Mouse (Mus musculus) thymus, postnatal 10 days (tissue): ENCODE measurements at regions not wholly inside any gene's neighbourhood (a gene's known extent, or its start where the extent isn't known, plus 50 kb on each side); places are given as distances from the start of the nearest gene placed in this dataset.

Experiments
- DNase-seq, 2 experiments: peaks; one replicate each; pipeline ENCODE4 v3.0.0; 2021; ENCODE audit warnings: low spot score in 2 of 2

- no peak for DNase-seq
Measured at GRCm38 (mm10) chr10:44730721-44731120, 202.4 kb upstream of the Prdm1 start.

DNA sequence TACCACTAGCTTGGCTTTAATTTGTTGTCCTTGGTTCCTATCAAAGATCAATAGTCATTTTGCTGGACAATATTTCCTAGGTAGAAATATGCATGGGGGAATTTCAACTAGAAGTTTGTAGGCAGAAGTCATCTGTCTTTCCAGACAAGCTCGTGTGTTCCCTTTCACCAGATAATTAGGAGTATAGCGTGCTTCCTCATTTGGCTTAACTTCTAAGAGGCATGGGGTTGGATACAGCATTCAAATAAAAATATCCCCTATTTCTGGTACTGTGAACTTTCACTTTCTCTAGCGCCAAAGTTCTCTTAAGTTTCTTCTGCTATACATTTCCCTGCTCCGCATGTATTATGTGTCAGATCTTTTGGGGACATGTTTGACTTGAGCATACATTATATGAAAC lies 200.7 kb upstream of the Prdm1 start:
- DNase-seq, result no peak

GRCm38 (mm10) chr10:44724575-44724974 lies 196.3 kb upstream of the Prdm1 start:
- no peak for DNase-seq

GRCm38 (mm10) chr10:44723845-44724244 lies 195.5 kb upstream of the Prdm1 start:
- no peak for DNase-seq

GRCm38 (mm10) chr10:44723321-44723720 lies 195.0 kb upstream of the Prdm1 start:
- no peak for DNase-seq

DNA sequence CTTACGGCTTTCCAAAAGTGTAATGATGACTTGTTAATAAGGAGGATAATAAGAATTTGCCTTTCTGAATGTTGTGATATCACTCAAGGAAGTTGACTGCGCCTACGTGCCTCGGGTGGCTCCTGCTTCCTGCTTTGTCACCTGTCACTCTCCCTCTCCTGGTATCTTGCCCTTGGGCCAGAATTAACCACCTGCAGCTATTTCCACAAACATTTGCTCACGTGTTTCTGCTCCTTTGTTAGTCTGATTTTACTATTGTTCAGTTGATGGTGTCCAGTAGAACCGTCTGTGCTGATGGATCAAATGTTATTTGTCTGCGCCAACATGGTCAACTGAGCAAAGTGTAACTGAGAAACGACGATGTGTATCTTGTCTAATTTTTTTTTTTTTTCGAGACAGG lies 193.4 kb upstream of the Prdm1 start:
- DNase-seq, result no peak

DNA sequence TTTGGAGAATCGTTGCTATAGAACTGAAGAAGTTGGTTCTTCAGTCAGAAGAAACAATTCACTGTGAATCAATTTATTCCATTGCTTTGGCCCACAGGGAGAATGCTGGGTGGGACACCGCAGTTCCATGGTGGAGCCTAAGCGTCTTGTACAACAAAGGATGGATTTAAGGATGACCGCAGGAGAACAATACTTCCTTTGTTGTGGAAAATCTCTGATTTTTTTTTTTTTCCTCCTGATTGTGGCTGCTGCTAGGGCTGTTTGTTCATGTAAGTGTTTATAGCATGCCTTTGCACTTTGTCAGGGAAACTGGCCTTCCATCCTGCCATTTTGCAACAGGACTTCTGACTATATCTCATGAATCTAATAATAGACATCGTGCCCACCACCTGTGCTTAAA lies 188.3 kb upstream of the Prdm1 start:
- no peak for DNase-seq

DNA sequence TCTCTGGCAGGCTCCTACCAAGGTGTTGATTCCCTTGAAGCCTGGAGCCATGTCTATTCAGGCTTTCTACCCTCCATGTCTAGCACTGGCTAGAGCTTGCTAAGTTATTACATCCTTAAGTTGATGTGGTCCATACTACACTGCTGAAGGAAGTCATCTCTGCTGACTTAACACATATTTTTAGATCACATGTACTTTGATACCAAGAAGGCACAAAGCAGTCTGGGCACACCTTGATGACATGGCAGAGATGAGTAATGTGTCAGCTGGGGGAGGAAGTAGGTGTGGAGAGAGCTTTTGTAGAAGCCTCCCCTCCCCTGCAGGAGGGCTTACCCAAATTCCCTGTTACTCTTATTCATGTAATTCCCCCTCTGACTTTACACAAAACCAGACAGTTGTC lies 187.6 kb upstream of the Prdm1 start:
- no peak for DNase-seq

GRCm38 (mm10) chr10:44708830-44709229 lies 180.5 kb upstream of the Prdm1 start:
- no peak for DNase-seq

DNA sequence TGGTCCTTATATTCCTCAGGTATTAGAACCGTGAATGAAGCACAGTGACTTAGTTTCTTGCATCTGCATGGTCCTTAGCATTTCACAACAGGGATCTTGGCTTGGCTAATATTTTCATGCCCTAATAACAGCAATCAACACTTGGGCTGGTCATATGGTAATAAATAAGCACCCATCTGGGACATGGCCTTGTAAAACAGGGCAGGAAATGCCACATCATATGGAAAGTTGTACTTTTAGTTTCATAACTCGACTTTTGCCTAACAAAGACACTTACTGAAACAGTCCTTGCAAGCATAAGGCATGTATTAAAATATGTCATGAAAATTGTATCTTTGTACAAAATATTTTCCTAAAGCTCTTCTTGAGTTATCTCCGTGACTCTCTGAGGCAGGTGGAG lies 175.8 kb upstream of the Prdm1 start:
- DNase-seq, result no peak

GRCm38 (mm10) chr10:44702108-44702507 lies 173.8 kb upstream of the Prdm1 start:
- no peak for DNase-seq

DNA sequence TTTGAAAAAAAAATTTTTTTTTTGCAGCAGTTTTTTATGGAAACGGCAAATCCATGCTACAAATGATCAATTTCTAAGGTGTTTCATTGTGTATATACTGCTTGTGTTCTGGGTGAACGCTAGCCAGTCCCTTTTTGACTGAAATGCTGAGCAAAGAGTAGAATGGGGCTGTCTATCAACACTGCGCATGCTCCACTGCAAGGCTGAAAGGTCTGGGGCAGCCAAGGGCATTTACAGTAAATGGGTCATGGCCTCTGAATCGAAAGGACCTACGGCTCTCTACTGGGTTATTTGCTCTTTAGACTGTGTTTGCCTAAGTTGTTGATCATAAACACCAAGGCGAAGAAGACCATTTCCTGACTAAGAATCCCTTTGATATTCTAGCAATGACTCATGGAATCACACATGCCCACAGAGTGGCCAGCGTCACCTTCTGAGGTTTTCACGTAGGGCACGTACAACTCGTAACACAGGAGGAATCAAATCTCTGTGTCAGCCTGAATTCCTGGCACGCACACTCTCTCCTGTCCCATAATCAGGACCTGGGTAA lies 171.8 kb upstream of the Prdm1 start:
- DNase-seq, result no peak

DNA sequence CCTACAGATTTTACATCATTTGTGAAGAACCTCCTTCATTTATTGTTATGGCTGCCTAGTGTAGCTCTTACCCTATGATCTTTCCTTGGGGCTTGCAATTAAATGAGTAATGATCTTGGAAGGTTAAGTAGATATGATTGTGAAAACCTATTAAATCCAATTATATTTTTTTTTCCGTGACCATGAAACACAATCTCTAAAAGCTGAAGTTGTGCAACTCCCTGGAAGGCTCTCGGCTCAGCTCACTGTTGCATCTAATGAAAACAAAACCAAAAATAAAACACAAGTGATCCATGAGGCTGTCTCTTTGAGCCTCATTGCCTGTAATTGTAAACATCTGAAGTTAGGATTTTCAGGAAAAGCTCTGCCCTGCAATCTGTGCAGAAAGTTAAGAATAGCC lies 169.7 kb upstream of the Prdm1 start:
- DNase-seq, result no peak

- no peak for DNase-seq
Measured at GRCm38 (mm10) chr10:44696973-44697372, 168.7 kb upstream of the Prdm1 start.

DNA sequence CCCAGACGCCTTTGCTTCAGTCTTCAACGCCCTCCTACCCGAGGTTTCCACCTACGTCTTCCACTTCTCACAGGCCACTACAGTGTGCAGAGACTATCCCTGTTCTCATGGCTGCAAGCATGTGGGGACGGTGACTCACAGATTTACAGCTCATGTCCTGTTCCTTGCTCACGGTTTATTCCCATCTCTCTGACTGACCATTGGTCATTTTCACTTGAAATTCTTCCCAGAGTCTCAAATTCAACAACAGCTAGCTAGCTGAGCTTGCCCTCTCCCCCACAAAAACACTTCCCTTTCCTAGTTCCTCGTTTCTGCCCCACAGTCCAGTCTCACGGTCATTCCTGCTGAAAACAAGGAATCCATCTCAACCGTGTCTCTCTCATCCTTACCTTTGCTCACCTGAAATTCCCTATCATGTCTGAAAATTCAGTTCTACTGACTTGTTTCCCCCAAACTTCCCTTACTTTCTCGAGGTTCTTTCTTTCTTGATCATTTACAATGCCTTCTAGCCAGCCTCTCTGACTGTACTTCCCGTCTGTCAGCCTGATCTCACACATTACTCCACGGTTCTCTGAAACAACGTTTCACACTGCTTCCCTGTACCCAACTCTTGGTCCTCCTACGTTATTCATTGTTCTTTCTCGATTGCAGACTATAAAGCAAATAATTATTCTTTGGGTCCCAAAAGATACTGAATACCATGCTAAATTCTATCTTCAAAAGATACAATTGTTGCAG lies 163.5 kb upstream of the Prdm1 start:
- no peak for DNase-seq

GRCm38 (mm10) chr10:44688555-44688954 lies 160.3 kb upstream of the Prdm1 start:
- no peak for DNase-seq

GRCm38 (mm10) chr10:44686055-44686454 lies 157.8 kb upstream of the Prdm1 start:
- DNase-seq, result no peak

DNA sequence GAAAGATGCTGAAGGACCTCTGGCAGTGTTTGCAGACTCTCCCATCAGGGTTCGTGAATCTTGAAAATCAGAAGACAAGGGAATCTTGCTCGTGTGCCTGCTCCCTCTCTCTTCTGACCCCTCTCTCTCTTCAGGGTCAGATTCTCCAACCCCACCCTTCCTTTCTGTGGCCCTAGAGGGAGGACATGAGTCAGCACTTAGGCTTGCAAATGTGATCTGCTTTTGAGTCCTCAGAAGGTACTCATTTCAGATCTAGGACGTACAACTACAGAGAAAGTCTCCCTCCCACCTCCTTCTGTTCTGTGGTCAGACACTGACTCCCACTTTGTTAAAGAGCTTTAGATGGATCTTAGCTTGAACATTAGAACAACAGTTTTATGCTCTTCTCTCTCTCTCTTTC lies 156.9 kb upstream of the Prdm1 start:
- DNase-seq, result no peak

- no peak for DNase-seq
Measured at GRCm38 (mm10) chr10:44676506-44676905, 148.2 kb upstream of the Prdm1 start.

DNA sequence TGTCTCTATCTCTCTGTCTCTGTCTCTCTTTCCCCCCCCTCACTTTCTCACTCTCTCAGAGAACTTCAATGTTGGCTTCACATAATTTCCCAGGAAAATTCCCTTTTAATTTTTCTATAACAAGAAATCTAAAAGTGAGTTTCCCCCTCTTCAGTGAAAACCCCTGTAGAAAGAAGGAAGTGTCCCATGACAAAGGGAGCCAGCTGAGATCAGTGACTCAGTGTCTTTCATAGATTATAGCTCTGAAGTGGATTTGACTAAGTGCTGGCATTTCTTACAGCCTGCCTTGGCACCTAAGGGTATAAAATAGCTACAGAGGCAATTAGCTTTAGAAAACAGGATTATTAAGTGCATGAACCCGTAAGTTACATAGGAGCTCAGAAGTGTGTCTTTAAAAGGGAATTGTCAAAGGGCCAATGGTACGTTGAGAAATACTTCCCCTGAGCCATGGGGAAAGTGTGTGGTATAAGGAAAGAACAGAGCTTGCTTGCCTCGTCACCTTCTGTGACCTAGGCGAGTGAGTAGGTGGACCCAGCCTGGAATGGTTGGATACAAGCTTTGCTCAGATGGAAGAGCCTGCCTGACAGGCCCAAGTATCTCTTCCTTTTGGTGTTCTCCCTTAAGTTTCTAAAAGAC lies 137.3 kb upstream of the Prdm1 start:
- DNase-seq, result no peak

DNA sequence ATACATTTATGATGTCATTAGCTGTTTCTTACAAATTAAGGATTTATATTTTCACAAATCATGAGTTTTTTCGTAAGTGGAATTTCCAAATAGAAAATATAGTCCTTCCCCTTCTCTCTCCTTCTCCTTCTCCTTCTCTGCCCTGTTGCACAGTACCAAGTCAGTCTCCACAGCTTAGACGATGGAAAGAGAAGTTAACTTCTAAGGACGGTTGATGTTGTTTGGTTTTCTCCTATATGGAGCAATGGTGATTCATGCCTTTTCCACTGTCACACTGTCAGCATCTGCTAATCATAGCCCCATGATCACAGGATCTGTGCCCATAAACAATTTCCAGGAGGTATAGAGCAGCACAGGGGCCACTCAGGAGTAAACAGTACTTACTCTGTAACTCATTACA lies 131.2 kb upstream of the Prdm1 start:
- no peak for DNase-seq

- DNase-seq, result no peak
Measured at GRCm38 (mm10) chr10:44653761-44654160, 125.5 kb upstream of the Prdm1 start.

DNA sequence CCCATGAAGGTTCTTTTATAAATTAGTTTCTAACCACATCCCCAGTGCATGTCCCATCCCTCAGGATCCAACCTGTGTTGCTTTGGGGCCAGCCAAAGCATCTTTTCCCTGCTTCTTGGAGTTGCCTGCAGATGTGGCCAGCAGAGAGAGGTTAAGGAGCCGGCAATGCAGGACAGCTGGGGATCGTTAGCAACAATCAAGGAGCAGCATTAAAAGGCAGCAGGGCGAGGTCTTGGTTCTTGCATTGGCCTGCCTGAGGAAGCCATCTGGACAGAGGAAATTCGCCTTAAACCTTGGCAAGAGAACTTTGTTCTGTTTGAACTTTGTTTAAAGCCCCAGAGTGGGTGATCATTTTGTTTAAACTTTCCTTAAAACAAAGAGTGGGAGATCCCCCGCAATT lies 118.7 kb upstream of the Prdm1 start:
- no peak for DNase-seq
